Comparison of ENCODE assay signal across 21 mouse cellular contexts in the genomic region with DNA sequence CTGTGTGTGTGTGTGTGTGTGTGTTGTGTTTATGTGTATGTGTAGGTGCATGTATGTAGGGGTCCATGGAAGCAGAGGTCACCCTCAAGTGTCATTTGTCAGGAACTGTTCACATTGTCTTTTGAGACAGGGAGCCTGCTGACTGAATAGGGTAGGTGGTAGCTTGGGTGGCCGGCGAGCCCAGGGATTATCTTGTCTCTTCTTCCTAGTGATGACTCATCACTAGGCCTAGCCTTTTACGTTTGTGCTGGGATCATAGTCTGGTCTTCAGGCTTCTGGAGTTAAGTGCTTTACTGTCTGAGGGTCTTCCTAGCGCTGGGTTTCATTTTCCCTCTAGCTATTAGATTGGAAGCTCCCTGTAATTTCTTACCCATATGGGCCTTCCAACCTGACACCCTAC.
"Had no signal": no experiment of that assay in that cellular context is flagged by ENCODE, and none has a peak within 500 bp of the region (broad histone marks: within the 10 kb centered on the region; RNA-seq: fewer than 3 reads in every experiment).

No protein-coding gene starts in this region.

- DNase-seq: kidney, adult 2 months; kidney, postnatal 25 days; layer of hippocampus, adult 9-11 months; lung, adult 2 months; lung, postnatal 14 days; midbrain, embryonic 14.5 days; retina, postnatal 1 day; right cerebral cortex, postnatal 25 days; spleen, adult 18-20 months; thymus, adult 18-20 months; thymus, postnatal 36 days had no signal

- H3K4me3 ChIP-seq: layer of hippocampus, adult 2 months; limb, embryonic 10.5 days; limb, embryonic 13.5 days; neural tube, embryonic 12.5 days; neural tube, embryonic 15.5 days; stomach, embryonic 15.5 days had no signal

- H3K27me3 ChIP-seq: limb, embryonic 13.5 days; neural tube, embryonic 12.5 days; neural tube, embryonic 15.5 days; stomach, embryonic 15.5 days had no signal

- H3K27ac ChIP-seq: kidney, postnatal 0 days; layer of hippocampus, adult 2 months; limb, embryonic 10.5 days; limb, embryonic 13.5 days; macrophage; neural tube, embryonic 12.5 days; neural tube, embryonic 15.5 days; stomach, embryonic 15.5 days had no signal

- H3K9ac ChIP-seq: limb, embryonic 13.5 days; neural tube, embryonic 12.5 days; neural tube, embryonic 15.5 days; stomach, embryonic 15.5 days had no signal

- H3K9me3 ChIP-seq: limb, embryonic 10.5 days; limb, embryonic 13.5 days; neural tube, embryonic 12.5 days; neural tube, embryonic 15.5 days; stomach, embryonic 15.5 days had no signal

- H3K36me3 ChIP-seq: limb, embryonic 13.5 days; neural tube, embryonic 15.5 days; stomach, embryonic 15.5 days had no signal

- ATAC-seq: intestine, postnatal 0 days had no signal

- H3K4me2 ChIP-seq: limb, embryonic 13.5 days; midbrain, embryonic 11.5 days; neural tube, embryonic 12.5 days; neural tube, embryonic 15.5 days; stomach, embryonic 15.5 days had no signal

- H3K4me1 ChIP-seq: neural tube, embryonic 12.5 days; stomach, embryonic 15.5 days had no signal
